Mouse (Mus musculus) layer of hippocampus, adult 11-12 months (tissue): Measurements from ENCODE around the gene Ube2g1.

Source experiments
- DNase-seq: peaks from one replicate; pipeline ENCODE4 v3.0.0; 2022; ENCODE audit warnings: low spot score

Gene Ube2g1

GRCm38 (mm10) chr11:72606694-72607407, at the start of gene Ube2g1:
Gene Ube2g1 (plus strand): TSS chr11:72607283.
- DNase-seq, result peak; percentile 98

- DNase-seq, result no peak
These were observed 48.9 kb upstream of the Ube2g1 start for GRCm38 (mm10) chr11:72558155-72558554.

GRCm38 (mm10) chr11:72560661-72561060, 46.4 kb upstream of the Ube2g1 start:
- no peak for DNase-seq

GRCm38 (mm10) chr11:72564232-72564807, 42.8 kb upstream of the Ube2g1 start:
- DNase-seq, result peak; percentile 49

- no peak for DNase-seq
These were observed 40.8 kb upstream of the Ube2g1 start for GRCm38 (mm10) chr11:72566304-72566703.

GRCm38 (mm10) chr11:72566816-72567338, 40.2 kb upstream of the Ube2g1 start:
- peak; percentile 76 for DNase-seq

GRCm38 (mm10) chr11:72569051-72569450, 38.0 kb upstream of the Ube2g1 start:
- DNase-seq, result no peak

GRCm38 (mm10) chr11:72569671-72570318, 37.3 kb upstream of the Ube2g1 start:
- no peak for DNase-seq

- DNase-seq, result peak; percentile 82
These were observed 36.6 kb upstream of the Ube2g1 start for GRCm38 (mm10) chr11:72570319-72570979.

GRCm38 (mm10) chr11:72573819-72574218, 33.3 kb upstream of the Ube2g1 start:
- no peak for DNase-seq

GRCm38 (mm10) chr11:72576111-72576465, 31.0 kb upstream of the Ube2g1 start:
- no peak for DNase-seq

- no peak for DNase-seq
These were observed 30.4 kb upstream of the Ube2g1 start for GRCm38 (mm10) chr11:72576466-72577351.

- DNase-seq, result no peak
These were observed 28.6 kb upstream of the Ube2g1 start for GRCm38 (mm10) chr11:72578471-72578870.

GRCm38 (mm10) chr11:72581609-72582447, 25.3 kb upstream of the Ube2g1 start:
- no peak for DNase-seq

- DNase-seq, result no peak
These were observed 24.7 kb upstream of the Ube2g1 start for GRCm38 (mm10) chr11:72582448-72582705.

- DNase-seq, result no peak
These were observed 24.0 kb upstream of the Ube2g1 start for GRCm38 (mm10) chr11:72583092-72583491.

GRCm38 (mm10) chr11:72586570-72586969, 20.5 kb upstream of the Ube2g1 start:
- no peak for DNase-seq

- no peak for DNase-seq
These were observed 19.4 kb upstream of the Ube2g1 start for GRCm38 (mm10) chr11:72587537-72588233.

- no peak for DNase-seq
These were observed 11.9 kb upstream of the Ube2g1 start for GRCm38 (mm10) chr11:72595010-72595737.

GRCm38 (mm10) chr11:72597780-72598179, 9.3 kb upstream of the Ube2g1 start:
- no peak for DNase-seq
